Mouse (Mus musculus) T-cell, adult 2 months (primary cell): Measurements from ENCODE around the gene Pmpca.

Experiments
- DNase-seq: peaks from one replicate; pipeline ENCODE4 v3.0.0; 2022; ENCODE audit warnings: low spot score

The Pmpca gene

DNA sequence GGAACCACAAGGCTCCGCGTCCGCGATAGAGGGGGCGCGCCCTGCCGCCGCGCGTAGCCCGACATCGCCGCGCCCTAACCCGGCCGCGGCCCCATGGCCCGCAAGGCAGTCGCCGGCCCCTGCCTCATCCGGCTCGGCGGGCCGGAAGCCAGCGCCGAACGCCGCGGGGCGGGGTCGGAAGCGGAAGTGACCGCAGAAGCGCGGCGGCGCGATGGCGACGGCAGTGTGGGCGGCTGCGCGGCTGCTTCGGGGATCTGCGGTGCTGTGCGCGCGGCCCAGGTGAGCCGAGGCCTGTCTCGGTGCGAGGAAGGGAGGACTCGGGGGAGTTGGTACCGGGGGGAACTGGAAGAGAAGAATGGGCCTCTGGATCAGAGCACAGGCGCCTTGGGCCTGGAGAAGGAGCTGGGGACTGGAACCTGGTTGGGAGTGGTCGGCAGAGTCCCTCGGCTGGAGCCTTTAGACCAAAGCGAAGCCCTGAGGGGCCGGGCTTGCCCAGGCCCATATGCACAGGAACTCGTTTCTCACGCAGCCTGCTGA, at the start of gene Pmpca, which contains the start of gene Entr1:
TSS of gene Pmpca (plus strand) at position 186 of the 537 bp plus-strand sequence.
TSS of gene Entr1 (minus strand) at position 163 of the 537 bp plus-strand sequence.
- peak; percentile 90 for DNase-seq

DNA sequence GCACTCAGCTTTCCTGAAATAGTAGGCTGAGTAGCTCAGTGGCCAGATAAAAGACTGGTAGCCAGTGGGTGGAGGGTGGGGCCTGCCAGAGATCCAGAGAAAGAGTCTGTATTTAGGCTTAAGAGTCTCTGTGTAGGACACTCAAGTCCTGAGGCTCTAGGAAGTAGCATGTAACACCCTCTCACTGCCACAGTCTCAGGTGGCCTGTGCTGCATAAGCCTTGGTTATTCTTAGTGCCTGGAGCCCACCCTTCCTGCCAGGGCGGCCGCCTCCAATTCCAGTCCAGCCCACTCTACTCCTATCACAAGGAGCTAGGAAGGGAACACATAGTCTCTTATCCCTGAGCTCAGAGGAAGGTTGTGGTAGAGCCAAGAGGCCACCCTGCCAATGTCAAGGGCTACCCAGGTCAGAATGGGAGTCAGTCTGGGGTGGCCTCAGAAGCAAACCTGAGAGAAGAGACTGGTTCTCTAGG, 47.6 kb upstream of the Pmpca start:
- no peak for DNase-seq

DNA sequence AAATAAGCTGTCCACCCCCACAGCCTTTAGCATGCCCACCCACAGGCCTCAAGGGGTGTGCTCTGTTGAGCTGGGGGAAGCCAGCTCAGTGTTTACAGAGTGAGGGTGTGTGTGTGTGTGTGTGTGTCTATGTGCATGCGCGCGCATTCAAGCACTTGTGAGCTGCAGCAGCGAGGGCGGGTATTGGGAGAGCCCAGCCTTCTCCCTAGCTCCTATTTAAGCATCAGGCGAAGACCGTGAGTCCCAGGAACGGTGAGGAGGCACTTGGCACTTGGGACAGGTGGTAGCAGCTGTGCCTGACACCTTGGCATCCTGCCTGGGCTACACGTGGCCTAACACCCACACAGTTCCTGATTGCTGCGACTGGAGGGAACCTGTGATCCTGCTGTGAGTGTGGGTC, 47.1 kb upstream of the Pmpca start:
- no peak for DNase-seq

DNA sequence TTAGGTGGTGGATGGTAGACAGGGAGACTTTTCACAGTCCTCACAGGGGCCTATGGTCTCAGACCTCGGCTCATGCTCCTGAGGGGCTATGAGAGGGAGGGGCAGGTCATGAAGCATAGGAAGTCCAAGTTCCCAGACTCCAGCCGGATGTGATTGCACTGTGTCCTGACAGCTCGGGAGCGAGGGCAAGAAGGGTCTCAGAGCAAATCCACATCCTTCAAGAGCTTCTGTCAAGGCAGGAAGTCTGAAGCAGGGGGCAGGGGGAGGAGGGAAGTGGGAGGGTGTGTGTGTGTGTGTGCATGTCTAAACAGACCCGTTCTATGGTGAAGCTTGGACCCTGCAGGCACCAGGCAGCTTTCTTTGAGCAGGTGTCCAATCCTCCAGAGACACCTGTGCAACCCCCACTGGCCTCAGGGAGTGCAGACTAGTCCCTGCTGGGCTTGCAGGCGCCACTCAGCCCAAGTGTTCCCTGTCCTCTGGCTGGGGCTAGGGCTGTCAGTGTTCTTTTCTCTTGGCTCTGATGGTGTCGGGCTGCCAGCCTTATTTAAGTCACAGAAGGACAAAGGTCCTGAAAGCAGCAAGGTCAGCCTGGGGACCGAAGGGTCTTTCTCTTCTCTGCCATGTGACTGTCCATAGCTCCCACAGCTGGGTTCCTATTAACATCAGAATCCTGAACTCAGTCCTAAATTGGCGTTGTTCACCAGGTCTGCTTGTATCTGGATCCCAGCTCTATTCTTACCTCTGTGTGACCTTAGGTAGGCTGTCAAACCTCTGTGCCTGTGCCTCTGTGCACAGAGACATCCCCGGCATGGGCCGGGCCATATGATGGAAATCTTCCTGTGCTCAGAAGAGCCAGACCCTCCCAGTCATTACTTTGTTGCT, 46.3 kb upstream of the Pmpca start:
- DNase-seq: no peak

DNA sequence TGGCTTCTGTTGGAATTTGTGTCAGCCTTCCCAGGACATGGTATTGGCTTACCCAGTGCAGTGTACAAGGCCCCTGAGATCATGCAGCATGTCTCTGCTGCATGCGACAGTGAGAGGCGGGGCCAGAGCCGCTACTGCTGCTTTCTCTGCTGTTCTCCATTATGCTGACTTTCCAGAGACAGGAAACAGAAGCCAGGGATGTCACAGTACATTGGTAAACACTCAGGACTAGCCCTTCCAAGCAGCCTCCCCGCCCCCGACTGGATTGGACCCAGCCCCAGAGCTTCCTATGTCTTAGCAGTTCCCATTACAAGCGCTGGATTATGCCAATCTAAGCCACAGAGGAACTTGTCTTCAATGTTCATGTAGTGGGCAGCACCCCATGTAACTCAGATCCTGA, 40.9 kb upstream of the Pmpca start:
- DNase-seq: no peak

DNA sequence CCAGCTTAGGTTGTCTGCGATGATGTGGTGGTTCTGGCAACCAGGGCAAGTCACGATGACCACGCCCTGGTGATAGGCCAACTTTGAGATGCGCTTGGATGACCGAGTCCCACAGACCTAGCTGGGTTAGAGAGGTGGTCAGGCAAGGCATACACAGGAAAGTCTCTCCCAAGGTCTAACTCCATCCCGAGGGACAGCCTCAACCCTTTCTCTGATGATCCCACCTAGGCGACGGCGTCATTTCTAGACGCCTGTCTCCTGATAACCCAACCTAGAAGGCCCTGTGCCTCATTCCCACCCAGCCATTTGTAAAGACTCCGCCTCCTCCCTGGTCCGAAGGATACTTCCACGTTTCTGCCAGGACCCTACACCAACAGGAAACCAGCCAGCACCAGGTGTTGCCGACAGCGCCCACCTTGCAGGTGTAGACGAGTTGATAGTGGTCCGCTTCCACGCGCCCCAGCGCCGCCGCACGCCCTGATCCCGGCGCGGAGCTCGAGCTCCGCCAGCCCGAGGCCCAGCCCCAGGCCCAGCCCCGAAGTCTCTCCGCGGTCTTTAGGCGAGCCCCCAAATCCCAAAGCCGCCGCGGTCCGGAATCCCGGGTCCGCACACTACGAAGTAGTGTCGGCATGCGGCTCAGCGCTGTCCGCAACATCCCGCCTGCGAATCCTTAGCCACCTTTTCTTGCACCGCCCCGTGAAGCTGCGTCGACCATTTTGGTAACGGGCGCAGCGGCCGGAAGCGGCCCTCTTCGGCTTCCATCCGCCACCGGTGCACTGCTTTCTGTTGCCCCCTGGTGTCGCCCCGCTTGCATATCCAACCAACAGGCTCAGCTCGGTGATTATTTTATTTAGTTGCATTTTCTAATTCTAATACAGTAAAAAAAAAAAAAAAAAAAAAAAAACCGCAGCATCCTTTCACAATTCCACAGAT, 37.5 kb upstream of the Pmpca start, which contains the start of gene Dnlz:
TSS of gene Dnlz (minus strand) at position 753 of the 933 bp plus-strand sequence.
- peak; percentile 92 for DNase-seq

DNA sequence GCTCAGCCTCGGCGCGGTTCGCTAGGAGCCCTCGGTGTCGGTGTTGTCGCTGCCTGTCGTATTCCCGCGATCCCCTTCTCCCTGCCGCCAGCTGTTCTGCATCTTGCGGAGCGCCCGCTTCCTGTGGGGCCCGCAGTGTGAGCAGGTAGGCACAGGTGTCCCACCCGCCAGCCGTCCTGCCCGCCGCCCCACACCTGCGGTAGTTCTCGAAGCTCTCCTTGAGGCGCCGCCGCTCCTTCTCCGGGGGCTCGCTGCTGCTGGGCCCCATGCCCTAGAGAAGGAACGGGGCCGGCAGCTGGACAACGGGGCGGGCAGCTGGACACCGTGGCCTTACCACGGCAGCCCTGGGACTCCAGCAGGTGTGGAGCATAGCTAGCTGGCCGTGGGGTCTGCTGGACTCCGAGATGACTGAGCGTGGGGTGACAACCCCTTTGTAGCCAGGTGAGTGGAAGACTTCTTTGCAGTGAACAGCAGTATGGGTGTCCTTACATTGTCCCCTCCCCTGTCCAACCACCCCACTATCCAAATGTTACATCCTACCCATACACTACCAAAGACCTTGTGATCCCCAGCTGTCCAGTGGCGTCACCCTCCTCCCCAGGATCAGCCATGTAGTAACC, 36.7 kb upstream of the Pmpca start:
- no peak for DNase-seq

DNA sequence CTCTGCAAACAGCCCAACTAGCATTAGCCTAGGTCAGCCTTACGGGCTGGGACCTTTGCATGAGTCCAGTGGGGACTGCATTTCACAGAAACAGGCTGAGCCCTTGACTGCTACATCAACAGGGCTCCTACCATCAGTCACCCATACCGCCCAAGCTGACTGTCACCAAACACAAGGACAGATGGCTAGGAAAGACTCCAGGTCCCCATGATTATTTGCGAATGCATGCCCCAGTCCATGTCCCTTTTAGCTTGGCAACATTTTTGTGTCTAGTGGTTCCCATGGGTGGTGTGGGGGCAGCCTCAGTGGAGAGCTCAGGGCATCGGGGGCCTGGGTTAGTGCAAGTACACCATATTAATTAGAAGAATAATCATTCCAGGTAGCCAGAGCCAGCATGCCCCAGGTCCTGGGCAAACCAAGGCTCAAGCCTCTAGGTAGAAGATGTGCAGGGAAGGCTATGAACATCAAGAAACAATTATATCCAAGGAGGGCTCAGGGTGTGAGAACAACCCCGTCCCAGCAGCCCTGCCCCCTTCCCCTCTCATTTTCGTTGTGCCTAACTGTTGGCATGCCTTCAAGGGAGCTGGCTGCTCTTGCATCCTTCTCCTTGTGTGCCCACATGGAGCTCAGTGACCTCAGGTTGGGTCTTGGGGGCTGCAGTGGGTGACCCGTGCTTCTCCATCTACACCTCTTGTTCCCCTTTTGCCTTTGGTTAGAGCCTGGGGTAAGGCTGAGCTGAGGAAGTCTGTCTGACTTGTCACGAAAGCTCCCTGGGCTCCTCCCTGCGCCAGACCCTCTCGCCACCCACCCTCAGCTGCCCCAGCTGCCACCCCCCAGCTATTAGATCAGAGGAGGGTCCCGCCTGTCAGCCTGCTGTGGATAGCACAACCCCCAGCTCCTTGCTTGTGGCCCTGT, 35.8 kb upstream of the Pmpca start:
- DNase-seq: no peak

DNA sequence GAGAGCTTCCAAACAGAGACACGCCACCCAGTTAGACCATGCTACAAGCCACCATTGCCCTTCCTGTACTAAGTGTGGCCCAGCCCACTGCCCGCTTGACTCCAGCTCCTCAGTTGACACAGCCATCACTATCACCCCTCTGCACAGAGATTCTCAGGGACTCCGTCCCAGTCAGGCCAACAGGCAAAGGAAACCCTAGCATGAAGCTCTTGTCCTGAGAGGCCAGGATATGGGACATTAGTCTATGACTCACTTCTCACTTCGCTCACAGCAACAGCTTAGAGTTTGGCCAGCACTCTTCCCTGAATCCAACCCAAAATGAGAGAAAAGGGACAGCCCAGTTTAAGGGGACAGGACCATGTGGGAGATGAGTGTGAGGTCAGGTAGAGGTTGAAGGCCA, 34.7 kb upstream of the Pmpca start:
- DNase-seq: no peak

DNA sequence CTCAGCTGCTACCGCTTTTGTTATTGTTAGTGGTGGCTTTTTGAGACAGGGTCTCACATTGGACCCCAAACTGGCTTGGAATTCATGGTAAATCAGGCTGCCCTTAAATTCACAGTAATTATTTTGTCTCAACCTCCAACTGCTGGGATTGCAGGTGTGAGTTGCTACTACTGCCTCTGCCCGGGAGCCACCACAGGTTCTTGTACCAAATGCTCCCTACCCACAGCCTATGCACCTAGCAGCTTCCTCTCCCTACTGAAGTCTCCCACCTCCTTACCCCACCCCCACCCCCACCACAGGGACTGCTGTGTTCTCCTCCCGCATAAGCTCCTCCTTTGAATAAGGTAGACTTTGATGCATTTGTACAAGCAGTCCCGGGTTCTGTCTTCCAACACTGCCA, 32.9 kb upstream of the Pmpca start:
- no peak for DNase-seq

DNA sequence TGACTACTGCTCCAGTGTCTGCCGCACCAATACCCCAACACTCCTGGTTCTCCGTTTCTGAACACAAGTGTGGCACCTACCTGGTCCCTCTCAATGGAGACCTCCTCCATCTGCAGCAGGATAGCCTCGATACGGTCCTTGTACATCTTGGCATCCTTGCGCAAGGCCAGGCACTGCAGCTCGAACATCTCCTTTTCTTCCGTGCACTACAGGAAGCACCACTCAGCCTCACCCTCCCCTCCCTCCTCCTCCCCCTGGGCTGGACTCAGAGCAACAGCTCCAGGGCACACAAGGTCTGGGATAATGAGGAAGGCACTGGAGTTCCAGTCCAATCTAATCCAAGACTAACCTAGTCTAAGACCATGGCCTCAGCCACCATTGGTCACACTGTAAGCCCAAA, 32.5 kb upstream of the Pmpca start:
- DNase-seq: no peak

DNA sequence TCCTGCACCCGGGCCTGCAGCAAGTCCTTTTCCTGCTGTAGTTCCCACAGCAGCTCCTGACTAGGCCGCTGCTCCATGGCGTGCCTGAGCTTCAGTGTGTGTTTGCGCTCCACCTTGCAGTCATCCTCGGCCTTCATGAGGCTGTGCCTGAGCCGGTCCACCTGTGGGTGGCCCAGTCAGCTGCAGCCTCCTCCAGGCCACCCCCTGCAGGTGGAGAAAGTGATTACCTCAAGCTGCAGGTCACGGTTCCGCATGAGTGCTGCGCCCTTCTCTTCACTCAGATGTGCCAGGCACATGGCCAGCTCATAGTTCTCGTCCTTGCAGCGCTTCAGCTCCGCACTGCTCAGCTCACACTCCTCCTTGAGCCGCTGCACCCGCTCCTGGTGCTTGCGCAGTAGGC, 31.7 kb upstream of the Pmpca start:
- no peak for DNase-seq

DNA sequence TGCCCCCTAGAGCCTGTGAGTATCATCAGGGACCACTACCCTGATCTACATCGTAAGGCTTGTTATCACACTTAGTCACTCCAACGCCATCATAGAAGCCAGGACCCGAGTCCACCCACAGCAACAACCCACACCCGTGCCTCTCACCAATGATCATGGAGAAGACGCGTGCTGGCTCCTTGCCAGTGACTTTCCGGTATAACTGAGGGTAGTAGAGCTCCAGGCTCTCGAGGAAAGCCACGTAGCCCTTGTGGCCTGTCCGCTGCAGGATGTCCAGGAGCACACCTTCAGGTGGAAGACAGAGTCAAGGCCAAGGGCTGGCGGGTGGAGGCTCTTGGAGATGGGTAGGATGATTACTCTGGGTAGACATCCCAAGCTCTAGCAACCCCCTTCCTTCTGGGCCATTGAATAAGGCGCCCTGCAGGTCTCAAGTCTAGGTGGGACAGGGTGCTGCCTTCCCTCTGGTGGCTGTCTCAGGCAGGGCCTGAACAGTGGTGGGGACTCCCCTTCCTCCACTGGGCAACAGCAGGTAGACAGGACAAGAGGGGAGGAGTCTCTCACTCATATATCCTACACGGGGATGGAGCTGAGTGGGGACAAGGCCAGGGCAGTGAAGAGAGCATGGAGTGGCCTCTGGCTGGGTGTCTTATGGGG, 30.3 kb upstream of the Pmpca start:
- no peak for DNase-seq

DNA sequence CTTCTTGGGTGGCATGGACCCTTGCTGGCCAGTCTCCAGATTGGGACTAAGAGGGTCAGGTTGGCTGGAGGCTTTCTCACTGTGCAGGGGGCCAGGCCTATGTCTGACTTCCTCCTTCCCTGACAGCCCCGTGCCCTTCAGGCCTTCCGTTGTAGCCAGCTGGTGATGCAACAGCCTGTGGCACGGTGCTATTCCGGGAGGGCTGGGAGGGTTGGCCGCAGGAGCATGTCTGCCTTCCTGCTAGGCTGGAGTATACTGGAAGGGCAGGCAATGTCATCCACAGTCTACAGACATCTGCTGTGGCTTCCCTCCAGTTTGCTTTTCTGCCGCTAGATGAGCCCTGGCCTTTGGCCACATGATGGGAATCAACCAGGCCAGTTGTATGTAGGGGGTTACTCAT, 29.2 kb upstream of the Pmpca start:
- no peak for DNase-seq

DNA sequence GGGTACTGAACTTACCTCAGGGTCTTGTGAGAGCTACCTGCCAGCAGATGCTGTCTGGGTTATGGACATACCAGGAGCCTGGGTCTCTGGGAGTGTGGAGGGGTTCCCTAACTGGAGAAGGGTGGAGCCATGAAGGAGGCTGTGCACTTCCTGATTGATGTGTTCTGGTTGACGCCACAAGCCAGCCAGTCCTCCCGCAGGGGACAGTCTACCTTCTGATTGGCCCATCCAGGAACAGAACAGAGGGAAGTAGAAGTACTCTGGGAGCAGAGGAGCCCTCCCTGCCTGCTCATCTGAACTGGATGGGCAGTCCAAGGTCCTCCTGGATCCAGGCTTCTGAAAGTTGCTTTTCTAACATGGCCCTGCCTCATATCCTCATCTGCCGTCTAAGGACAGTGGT, 28.4 kb upstream of the Pmpca start, which contains the start of gene Card9:
TSS of gene Card9 (minus strand) at position 147 of the 400 bp plus-strand sequence.
- no peak for DNase-seq

DNA sequence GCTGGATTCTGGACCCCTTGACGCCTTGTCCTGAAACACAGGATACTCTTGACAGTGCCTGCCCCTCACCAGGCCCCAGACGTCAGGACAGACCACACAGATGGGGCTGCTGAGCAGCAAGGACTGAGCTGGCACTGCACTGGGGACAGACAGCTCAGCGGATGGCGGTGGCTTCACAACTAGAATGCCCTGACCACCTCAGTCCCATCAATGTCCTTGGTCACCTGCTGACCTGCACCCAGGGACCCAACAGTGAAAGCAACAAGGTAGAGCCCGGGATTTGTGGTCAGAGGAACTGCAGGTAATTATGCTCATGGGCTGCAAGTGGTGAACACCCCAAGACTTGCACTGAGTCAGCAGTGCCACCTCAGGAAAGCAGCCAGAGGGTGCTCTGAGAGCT, 26.1 kb upstream of the Pmpca start:
- no peak for DNase-seq

DNA sequence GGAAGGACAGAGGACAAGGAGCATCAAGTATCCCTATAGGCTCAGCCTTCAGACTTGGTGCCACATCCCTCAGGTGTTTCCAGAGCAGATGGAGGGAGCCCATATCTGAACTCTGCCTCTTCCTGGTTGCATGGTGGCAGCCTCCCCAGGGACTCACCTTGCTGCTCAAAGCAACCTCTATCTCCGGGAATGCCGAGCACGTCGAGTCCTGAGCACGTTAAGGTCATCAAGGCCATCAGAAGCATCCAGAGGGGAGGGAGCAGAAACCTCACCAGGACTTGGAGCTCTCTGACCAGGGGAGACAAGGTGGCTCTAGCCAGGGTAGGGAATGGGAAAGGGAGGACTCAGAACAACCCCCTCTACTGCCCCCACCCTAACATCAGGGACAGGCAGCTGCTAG, 25.7 kb upstream of the Pmpca start:
- no peak for DNase-seq

DNA sequence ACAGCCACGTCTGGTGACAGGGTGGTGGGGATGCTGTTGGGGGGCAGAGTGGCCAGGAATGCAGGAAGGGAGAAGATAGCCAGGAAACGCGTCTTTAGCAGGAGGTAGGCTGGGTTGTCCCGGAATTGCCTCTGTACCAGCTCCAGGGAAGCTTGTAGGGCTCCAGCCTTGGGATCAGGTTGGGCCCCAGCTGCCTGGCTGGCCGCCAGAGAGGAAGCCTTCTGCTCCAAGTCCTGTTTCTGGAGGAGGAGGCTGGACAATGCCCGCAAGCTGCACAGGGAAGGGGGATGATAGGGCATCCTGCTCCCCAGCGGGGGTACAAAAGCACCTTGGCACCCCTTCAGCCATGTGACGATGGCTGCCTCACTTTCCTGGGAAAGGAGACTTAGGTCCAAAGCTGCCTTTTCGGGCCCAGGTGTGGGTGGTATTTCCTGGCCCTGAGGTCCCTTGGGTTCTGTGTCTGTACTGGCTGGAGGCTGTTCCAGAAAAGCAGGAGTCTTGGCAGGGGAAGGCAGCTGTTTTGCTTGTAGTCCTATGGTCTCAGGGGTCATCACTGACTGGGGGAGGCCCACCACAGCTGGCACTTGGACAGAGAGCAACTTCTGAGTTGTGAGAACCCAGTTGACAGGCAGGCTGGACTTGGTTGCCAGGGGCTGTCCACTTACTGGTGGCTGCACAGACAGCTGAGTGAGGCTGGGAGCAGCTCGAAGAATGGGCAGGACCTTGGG, 24.2 kb upstream of the Pmpca start:
- no peak for DNase-seq

DNA sequence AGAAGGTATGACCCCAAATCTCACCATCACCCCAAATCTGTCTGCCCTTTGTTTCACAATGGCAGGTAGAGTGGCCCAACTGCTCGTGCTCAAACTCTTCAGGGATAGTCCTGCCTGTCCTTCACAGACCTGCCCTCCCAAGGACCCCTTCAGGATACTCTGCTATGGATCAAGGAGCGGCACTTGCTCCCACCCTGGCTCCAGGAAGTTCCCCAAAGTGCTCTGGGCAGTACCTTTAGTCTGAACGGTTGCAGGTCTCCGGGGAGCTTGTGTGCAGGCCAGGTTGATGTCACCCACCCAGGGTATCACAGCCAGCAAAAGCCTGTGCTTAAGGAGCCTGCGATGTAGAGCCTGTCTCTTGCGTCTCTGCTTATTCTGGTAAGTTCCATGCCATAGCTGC, 21.2 kb upstream of the Pmpca start:
- DNase-seq: no peak

DNA sequence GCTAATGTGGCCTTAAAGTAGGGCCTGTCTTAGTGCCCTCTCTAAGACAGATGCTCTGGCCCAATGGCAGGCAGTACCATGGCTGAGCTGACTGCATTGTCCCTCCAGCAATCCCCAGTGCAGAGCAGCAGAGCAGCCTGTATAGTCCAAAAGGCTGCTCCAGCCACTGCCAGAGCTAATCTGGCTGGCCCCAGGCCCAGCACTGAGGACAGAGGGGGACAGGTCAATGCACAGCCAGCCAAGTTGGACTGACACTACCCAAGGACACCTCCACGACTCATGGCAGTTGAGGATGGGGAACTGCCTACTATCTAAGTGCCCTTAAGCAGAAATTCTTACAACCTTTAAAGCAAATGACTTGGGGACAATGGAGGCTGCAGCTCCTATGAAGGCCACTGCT, 20.6 kb upstream of the Pmpca start:
- no peak for DNase-seq
